Mouse (Mus musculus): ENCODE results near the gene Rpl38. TPM values are rescaled to one million over a fixed set of nuclear protein-coding genes. Genes with fewer than 3 reads are reported as not detected.
A peak's percentile ranks its signal among the peaks of the same experiment; 100 is the strongest.

Gene Rpl38
- polyA plus RNA-seq (2012; rRNA removed) = 103 and 130 TPM in 2 replicates

- H3K4me3 ChIP-seq (ENCODE audit: low read depth, low read length) = peak within 1 kb of the TSS; percentile 76
- peaks cover 23% of the 10 kb centered on the region for H3K4me1 ChIP-seq (ENCODE audit: control insufficient read depth, insufficient read depth, insufficient read length, low read length)
- WGBS = 0% methylated on average over 18 of the region's 21 CpGs
- peak; percentile 75; the same call in 1 of the 2 replicates for TF ChIP-seq POLR2A (IDR thresholded peaks at IDR 0.05; ENCODE audit: low read depth, low read length)
- TF ChIP-seq CTCF (IDR thresholded peaks at IDR 0.05; ENCODE audit: extremely low read depth, insufficient read length, insufficient replicate concordance, low read depth, low read length) = peak; percentile 62; the same call in 1 of the 2 replicates
- no peaks in the 10 kb centered on the region for H3K27me3 ChIP-seq (ENCODE audit: control insufficient read depth, insufficient read depth, low read length)
- peak within 1 kb of the TSS; percentile 53 for H3K27ac ChIP-seq (ENCODE audit: insufficient read depth, low read depth, low read length)
- peaks cover 23% of the 10 kb centered on the region for H3K36me3 ChIP-seq (ENCODE audit: control insufficient read depth, insufficient read depth, low read length)
Observed at GRCm38 (mm10) chr11:114668301-114668710, at the start of gene Rpl38. TSS of gene Rpl38 (plus strand) at chr11:114668524.

DNA sequence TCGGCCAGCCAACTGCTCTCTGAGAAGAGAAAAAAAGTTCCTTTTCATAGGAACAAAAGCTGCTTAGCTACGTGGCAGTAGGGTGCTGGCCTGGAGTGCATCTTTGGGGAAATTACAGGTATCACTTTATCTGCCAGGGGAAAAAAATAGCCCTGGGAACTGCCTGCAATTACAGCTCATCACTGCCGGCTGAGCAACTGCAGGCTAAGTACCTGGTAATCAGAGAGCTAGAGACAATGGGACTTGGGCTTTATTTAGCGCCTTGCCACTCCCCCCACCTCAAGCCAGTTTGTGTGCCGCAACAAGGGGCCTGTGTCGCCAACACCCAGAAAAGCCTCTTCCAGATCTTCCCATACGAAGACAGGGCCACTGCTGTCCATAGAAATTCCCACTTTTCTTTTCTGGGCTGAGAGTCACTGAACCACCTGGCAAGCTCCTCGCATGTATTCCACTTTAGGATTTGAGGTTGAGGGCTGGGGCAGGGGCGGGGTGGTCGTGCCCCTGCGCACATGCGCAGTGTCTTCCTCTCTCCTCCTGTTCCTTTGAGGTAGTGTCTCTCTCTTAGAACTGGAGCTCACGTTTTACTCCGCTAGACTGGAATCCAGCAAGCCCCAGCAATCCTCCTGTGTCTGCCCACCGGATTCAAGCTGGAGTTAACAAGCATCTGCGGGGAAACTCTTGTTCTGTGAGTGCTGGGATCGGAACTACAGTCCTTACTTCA, 49.5 kb upstream of the Rpl38 start:
- Histone ChIP-seq H3K27ac (ENCODE audit: insufficient read depth, low read depth, low read length) (no peak overlapping the region), H3K36me3 (ENCODE audit: control insufficient read depth, insufficient read depth, low read length) (no peaks in the 10 kb centered on the region), H3K4me1 (ENCODE audit: control insufficient read depth, insufficient read depth, insufficient read length, low read length) (no peaks in the 10 kb centered on the region), H3K27me3 (ENCODE audit: control insufficient read depth, insufficient read depth, low read length) (no peaks in the 10 kb centered on the region), H3K4me3 (ENCODE audit: low read depth, low read length) (no peak overlapping the region)
- TF ChIP-seq POLR2A (IDR thresholded peaks at IDR 0.05; ENCODE audit: low read depth, low read length) (no peak), CTCF (IDR thresholded peaks at IDR 0.05; ENCODE audit: extremely low read depth, insufficient read length, insufficient replicate concordance, low read depth, low read length) (no peak)
- 55% methylated on average over 17 of the region's 17 CpGs for WGBS

DNA sequence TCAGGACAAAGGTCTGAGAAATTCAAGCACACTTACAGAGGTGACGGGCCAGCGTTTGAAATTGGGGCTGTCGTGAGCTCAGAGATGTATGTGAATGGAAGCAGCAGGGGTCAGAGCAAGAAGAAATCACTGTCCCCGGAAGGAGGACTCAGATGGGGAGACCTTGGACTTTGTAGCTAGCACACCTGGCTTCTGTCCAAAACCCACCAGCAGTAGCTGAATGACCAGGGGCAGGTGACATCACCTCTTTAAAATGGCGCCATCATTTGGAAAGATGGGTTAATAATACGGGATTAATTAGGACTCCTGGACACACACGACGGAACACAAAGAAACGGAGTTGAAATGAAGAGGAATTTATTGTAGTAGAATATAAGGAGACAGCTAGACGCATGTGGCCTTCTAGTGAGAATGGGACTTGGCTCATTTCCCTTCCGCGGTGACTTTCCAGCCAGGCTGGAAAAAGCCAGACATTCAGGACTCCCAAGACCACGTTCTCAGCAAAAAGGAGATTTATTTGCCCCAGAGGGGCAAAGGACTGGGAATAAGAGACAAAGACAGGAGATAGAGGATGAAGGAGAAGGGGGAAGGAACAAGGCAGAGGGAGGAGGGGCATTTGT, 42.1 kb upstream of the Rpl38 start:
- no peaks in the 10 kb centered on the region for H3K27me3 ChIP-seq (ENCODE audit: control insufficient read depth, insufficient read depth, low read length)
- no peak overlapping the region for H3K27ac ChIP-seq (ENCODE audit: insufficient read depth, low read depth, low read length)
- H3K36me3 ChIP-seq (ENCODE audit: control insufficient read depth, insufficient read depth, low read length) = no peaks in the 10 kb centered on the region
- H3K4me1 ChIP-seq (ENCODE audit: control insufficient read depth, insufficient read depth, insufficient read length, low read length) = no peaks in the 10 kb centered on the region
- TF ChIP-seq POLR2A (IDR thresholded peaks at IDR 0.05; ENCODE audit: low read depth, low read length) (no peak), CTCF (IDR thresholded peaks at IDR 0.05; ENCODE audit: extremely low read depth, insufficient read length, insufficient replicate concordance, low read depth, low read length) (no peak)
- H3K4me3 ChIP-seq (ENCODE audit: low read depth, low read length) = no peak overlapping the region
- 83% methylated on average over 13 of the region's 13 CpGs for WGBS

GRCm38 (mm10) chr11:114627036-114627435, 41.3 kb upstream of the Rpl38 start:
- Histone ChIP-seq H3K36me3 (ENCODE audit: control insufficient read depth, insufficient read depth, low read length) (no peaks in the 10 kb centered on the region), H3K27me3 (ENCODE audit: control insufficient read depth, insufficient read depth, low read length) (no peaks in the 10 kb centered on the region), H3K4me3 (ENCODE audit: low read depth, low read length) (no peak overlapping the region), H3K4me1 (ENCODE audit: control insufficient read depth, insufficient read depth, insufficient read length, low read length) (no peaks in the 10 kb centered on the region), H3K27ac (ENCODE audit: insufficient read depth, low read depth, low read length) (no peak overlapping the region)
- TF ChIP-seq CTCF (IDR thresholded peaks at IDR 0.05; ENCODE audit: extremely low read depth, insufficient read length, insufficient replicate concordance, low read depth, low read length) = no peak
- TF ChIP-seq POLR2A (IDR thresholded peaks at IDR 0.05; ENCODE audit: low read depth, low read length) = no peak
- WGBS = 57% methylated on average over 6 of the region's 6 CpGs

- Histone ChIP-seq H3K4me1 (ENCODE audit: control insufficient read depth, insufficient read depth, insufficient read length, low read length) (no peaks in the 10 kb centered on the region), H3K36me3 (ENCODE audit: control insufficient read depth, insufficient read depth, low read length) (no peaks in the 10 kb centered on the region), H3K27me3 (ENCODE audit: control insufficient read depth, insufficient read depth, low read length) (no peaks in the 10 kb centered on the region), H3K4me3 (ENCODE audit: low read depth, low read length) (no peak overlapping the region), H3K27ac (ENCODE audit: insufficient read depth, low read depth, low read length) (no peak overlapping the region)
- no peak for TF ChIP-seq CTCF (IDR thresholded peaks at IDR 0.05; ENCODE audit: extremely low read depth, insufficient read length, insufficient replicate concordance, low read depth, low read length)
- no peak for TF ChIP-seq POLR2A (IDR thresholded peaks at IDR 0.05; ENCODE audit: low read depth, low read length)
- 77% methylated on average over 12 of the region's 12 CpGs for WGBS
Observed at GRCm38 (mm10) chr11:114628032-114628431, 40.3 kb upstream of the Rpl38 start.

DNA sequence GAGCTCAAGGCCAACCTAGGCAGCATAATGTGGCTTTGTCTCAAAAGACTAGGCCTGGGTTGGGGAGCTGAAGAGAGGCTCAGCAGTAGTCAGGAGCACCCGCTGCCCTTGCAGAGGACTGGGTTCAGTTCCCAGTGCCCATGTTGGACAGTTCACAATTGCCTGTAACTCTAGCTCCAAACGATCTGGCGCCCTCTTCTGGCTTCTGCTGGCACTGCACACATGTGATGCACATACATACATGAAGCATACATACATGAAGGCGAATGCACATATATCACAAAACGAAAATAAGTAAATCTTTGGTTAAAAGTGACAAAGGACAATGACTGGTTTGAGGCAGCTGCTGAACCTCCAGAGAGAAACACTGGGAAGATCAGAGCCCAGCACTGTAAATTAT, 38.3 kb upstream of the Rpl38 start:
- H3K36me3 ChIP-seq (ENCODE audit: control insufficient read depth, insufficient read depth, low read length) = no peaks in the 10 kb centered on the region
- H3K4me1 ChIP-seq (ENCODE audit: control insufficient read depth, insufficient read depth, insufficient read length, low read length) = no peaks in the 10 kb centered on the region
- no peak overlapping the region for H3K27ac ChIP-seq (ENCODE audit: insufficient read depth, low read depth, low read length)
- TF ChIP-seq CTCF (IDR thresholded peaks at IDR 0.05; ENCODE audit: extremely low read depth, insufficient read length, insufficient replicate concordance, low read depth, low read length) = peak; percentile 32; the same call in 1 of the 2 replicates
- TF ChIP-seq POLR2A (IDR thresholded peaks at IDR 0.05; ENCODE audit: low read depth, low read length) = no peak
- WGBS = 77% methylated on average over 5 of the region's 5 CpGs
- no peaks in the 10 kb centered on the region for H3K27me3 ChIP-seq (ENCODE audit: control insufficient read depth, insufficient read depth, low read length)
- no peak overlapping the region for H3K4me3 ChIP-seq (ENCODE audit: low read depth, low read length)

- H3K27me3 ChIP-seq (ENCODE audit: control insufficient read depth, insufficient read depth, low read length) = no peaks in the 10 kb centered on the region
- no peak overlapping the region for H3K4me3 ChIP-seq (ENCODE audit: low read depth, low read length)
- H3K4me1 ChIP-seq (ENCODE audit: control insufficient read depth, insufficient read depth, insufficient read length, low read length) = no peaks in the 10 kb centered on the region; the same call in 1 of the 2 replicates
- WGBS = 64% methylated on average over 8 of the region's 8 CpGs
- no peak for TF ChIP-seq POLR2A (IDR thresholded peaks at IDR 0.05; ENCODE audit: low read depth, low read length)
- TF ChIP-seq CTCF (IDR thresholded peaks at IDR 0.05; ENCODE audit: extremely low read depth, insufficient read length, insufficient replicate concordance, low read depth, low read length) = no peak
- H3K36me3 ChIP-seq (ENCODE audit: control insufficient read depth, insufficient read depth, low read length) = no peaks in the 10 kb centered on the region
- H3K27ac ChIP-seq (ENCODE audit: insufficient read depth, low read depth, low read length) = no peak overlapping the region
Observed at GRCm38 (mm10) chr11:114632266-114632665, 36.1 kb upstream of the Rpl38 start.

Data from small intestine, adult 2 months (tissue).